Mouse (Mus musculus): ENCODE measurements around the gene Ankrd55. TPM values are rescaled to one million over a fixed set of nuclear protein-coding genes. Genes with fewer than 3 reads are reported as not detected.

The Ankrd55 gene
- polyA plus RNA-seq, 1 experiment from 2014 or later, result 0.11 TPM

GRCm38 (mm10) chr13:112412824-112413223, 124.6 kb downstream of the Ankrd55 start:
- no peak overlapping the region for H3K4me3 ChIP-seq (ENCODE audit: low read depth, low read length)
- no peak overlapping the region for H3K9ac ChIP-seq (ENCODE audit: low read depth, low read length)
- H3K9me3 ChIP-seq (ENCODE audit: control insufficient read depth, low read length), result no peaks in the 10 kb centered on the region
- peaks cover 6% of the 10 kb centered on the region; the same call in 1 of the 2 replicates for H3K4me1 ChIP-seq (replicated peaks; ENCODE audit: control insufficient read depth, insufficient read depth, low read length)
- H3K36me3 ChIP-seq (ENCODE audit: control insufficient read depth, insufficient read depth, low read length), result no peaks in the 10 kb centered on the region
- DNase-seq (ENCODE audit: low spot score), result no peak
- H3K27me3 ChIP-seq (replicated peaks; ENCODE audit: control insufficient read depth, insufficient read depth, low read length), result no peaks in the 10 kb centered on the region
- ATAC-seq (replicated peaks; ENCODE audit: low FRiP score), result no peak
- no peak overlapping the region for H3K27ac ChIP-seq (ENCODE audit: low read depth, low read length)
- 80% methylated on average over 5 of the region's 5 CpGs for WGBS
- H3K4me2 ChIP-seq, result no peak overlapping the region

GRCm38 (mm10) chr13:112413611-112414010, 125.4 kb downstream of the Ankrd55 start:
- DNase-seq (ENCODE audit: low spot score) (no peak), ATAC-seq (replicated peaks; ENCODE audit: low FRiP score) (no peak)
- Histone ChIP-seq H3K27me3 (replicated peaks; ENCODE audit: control insufficient read depth, insufficient read depth, low read length) (no peaks in the 10 kb centered on the region), H3K9me3 (ENCODE audit: control insufficient read depth, low read length) (no peaks in the 10 kb centered on the region), H3K9ac (ENCODE audit: low read depth, low read length) (no peak overlapping the region), H3K4me3 (ENCODE audit: low read depth, low read length) (no peak overlapping the region), H3K27ac (ENCODE audit: low read depth, low read length) (no peak overlapping the region), H3K4me1 (replicated peaks; ENCODE audit: control insufficient read depth, insufficient read depth, low read length) (peaks cover 9% of the 10 kb centered on the region), H3K4me2 (no peak overlapping the region), H3K36me3 (ENCODE audit: control insufficient read depth, insufficient read depth, low read length) (no peaks in the 10 kb centered on the region)
- 81% methylated on average over 8 of the region's 8 CpGs for WGBS

GRCm38 (mm10) chr13:112415896-112416295, 127.6 kb downstream of the Ankrd55 start:
- Histone ChIP-seq H3K4me2 (no peak overlapping the region), H3K4me3 (ENCODE audit: low read depth, low read length) (no peak overlapping the region), H3K27ac (ENCODE audit: low read depth, low read length) (no peak overlapping the region), H3K4me1 (replicated peaks; ENCODE audit: control insufficient read depth, insufficient read depth, low read length) (peaks cover 13% of the 10 kb centered on the region), H3K27me3 (replicated peaks; ENCODE audit: control insufficient read depth, insufficient read depth, low read length) (no peaks in the 10 kb centered on the region), H3K9ac (ENCODE audit: low read depth, low read length) (no peak overlapping the region), H3K36me3 (ENCODE audit: control insufficient read depth, insufficient read depth, low read length) (no peaks in the 10 kb centered on the region), H3K9me3 (ENCODE audit: control insufficient read depth, low read length) (no peaks in the 10 kb centered on the region)
- ATAC-seq (replicated peaks; ENCODE audit: low FRiP score) (no peak), DNase-seq (ENCODE audit: low spot score) (no peak)
- WGBS, result 74% methylated on average over 6 of the region's 6 CpGs

DNA sequence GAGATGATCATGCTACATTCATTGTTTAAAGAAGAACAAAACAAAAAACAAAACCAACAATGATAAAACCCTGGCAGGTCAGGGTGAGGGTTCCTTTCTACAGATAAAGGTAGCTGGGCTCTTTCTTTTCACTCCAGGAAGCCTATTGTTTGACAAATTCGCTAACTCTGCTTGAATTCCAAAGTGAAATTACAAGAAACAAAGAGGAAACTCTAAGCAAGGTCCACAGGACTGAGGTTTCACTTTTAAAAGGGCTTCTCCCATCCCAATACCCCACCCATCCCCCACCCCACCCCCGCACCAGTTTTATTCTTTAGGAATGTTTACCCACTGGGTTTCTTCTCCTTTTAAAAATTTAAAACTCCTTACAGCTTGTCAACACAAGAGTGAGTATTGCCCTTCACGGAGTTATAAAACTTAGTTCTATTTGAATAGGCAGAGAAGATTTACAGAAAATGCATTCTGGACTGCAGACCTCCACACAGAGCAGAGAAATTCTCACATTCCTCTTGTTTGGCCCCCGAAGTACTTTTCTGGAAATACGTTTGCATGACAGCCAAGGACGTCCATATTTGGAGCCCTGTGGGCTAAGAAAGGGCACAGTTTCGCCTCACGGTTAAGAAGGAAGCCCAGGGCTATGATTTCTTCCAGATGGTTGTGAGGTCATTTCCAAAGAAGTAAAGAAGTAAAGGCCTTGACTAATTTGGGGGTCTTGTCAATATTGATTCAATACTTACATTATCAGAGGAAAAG, 128.3 kb downstream of the Ankrd55 start:
- no peaks in the 10 kb centered on the region for H3K27me3 ChIP-seq (replicated peaks; ENCODE audit: control insufficient read depth, insufficient read depth, low read length)
- no peak overlapping the region for H3K4me3 ChIP-seq (ENCODE audit: low read depth, low read length)
- H3K4me2 ChIP-seq, result peak overlapping the region; percentile 42; the same call in 1 of the 2 replicates
- no peak overlapping the region for H3K27ac ChIP-seq (ENCODE audit: low read depth, low read length)
- peaks cover 13% of the 10 kb centered on the region for H3K4me1 ChIP-seq (replicated peaks; ENCODE audit: control insufficient read depth, insufficient read depth, low read length)
- ATAC-seq (replicated peaks; ENCODE audit: low FRiP score) (no peak), DNase-seq (ENCODE audit: low spot score) (no peak)
- H3K36me3 ChIP-seq (ENCODE audit: control insufficient read depth, insufficient read depth, low read length), result no peaks in the 10 kb centered on the region
- no peaks in the 10 kb centered on the region for H3K9me3 ChIP-seq (ENCODE audit: control insufficient read depth, low read length)
- H3K9ac ChIP-seq (ENCODE audit: low read depth, low read length), result no peak overlapping the region
- WGBS, result 24% methylated on average over 8 of the region's 8 CpGs

DNA sequence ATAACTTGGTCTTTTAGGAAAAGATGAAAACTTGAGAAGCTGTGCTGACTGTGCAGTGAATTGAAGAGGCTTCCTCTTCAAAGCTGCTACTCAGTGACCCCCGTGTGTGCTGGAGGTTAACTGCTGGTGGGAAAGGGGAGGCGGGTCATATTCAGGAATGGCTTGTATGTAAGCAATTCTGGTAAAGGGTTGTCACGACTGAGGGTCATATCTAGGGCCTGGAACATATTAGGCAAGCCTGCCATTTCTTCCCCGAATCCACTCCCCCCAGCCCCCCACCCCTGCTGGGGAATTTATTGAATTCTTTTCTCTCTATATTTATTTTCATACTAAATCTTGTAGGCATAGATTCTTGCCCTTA, 128.9 kb downstream of the Ankrd55 start:
- no peak overlapping the region for H3K4me2 ChIP-seq
- DNase-seq (ENCODE audit: low spot score), result no peak
- H3K36me3 ChIP-seq (ENCODE audit: control insufficient read depth, insufficient read depth, low read length), result no peaks in the 10 kb centered on the region
- no peaks in the 10 kb centered on the region for H3K9me3 ChIP-seq (ENCODE audit: control insufficient read depth, low read length)
- H3K27ac ChIP-seq (ENCODE audit: low read depth, low read length), result 0 out of 2 replicates have a peak overlapping the region, but pooled peaks have one; percentile 21
- H3K4me1 ChIP-seq (replicated peaks; ENCODE audit: control insufficient read depth, insufficient read depth, low read length), result peaks cover 13% of the 10 kb centered on the region
- H3K4me3 ChIP-seq (ENCODE audit: low read depth, low read length), result no peak overlapping the region
- ATAC-seq (replicated peaks; ENCODE audit: low FRiP score), result no peak
- no peak overlapping the region for H3K9ac ChIP-seq (ENCODE audit: low read depth, low read length)
- no peaks in the 10 kb centered on the region for H3K27me3 ChIP-seq (replicated peaks; ENCODE audit: control insufficient read depth, insufficient read depth, low read length)
- WGBS, result 39% methylated on average over 4 of the region's 4 CpGs

GRCm38 (mm10) chr13:112417861-112418423, 129.7 kb downstream of the Ankrd55 start:
- no peak for DNase-seq (ENCODE audit: low spot score)
- ATAC-seq (replicated peaks; ENCODE audit: low FRiP score), result peak; percentile 58
- Histone ChIP-seq H3K9ac (ENCODE audit: low read depth, low read length) (no peak overlapping the region), H3K4me3 (ENCODE audit: low read depth, low read length) (no peak overlapping the region), H3K36me3 (ENCODE audit: control insufficient read depth, insufficient read depth, low read length) (no peaks in the 10 kb centered on the region), H3K27me3 (replicated peaks; ENCODE audit: control insufficient read depth, insufficient read depth, low read length) (no peaks in the 10 kb centered on the region), H3K27ac (ENCODE audit: low read depth, low read length) (no peak overlapping the region), H3K4me1 (replicated peaks; ENCODE audit: control insufficient read depth, insufficient read depth, low read length) (peaks cover 13% of the 10 kb centered on the region), H3K4me2 (no peak overlapping the region), H3K9me3 (ENCODE audit: control insufficient read depth, low read length) (no peaks in the 10 kb centered on the region)
- 46% methylated on average over 2 of the region's 2 CpGs for WGBS

- DNase-seq (ENCODE audit: low spot score) (no peak), ATAC-seq (replicated peaks; ENCODE audit: low FRiP score) (no peak)
- Histone ChIP-seq H3K4me1 (replicated peaks; ENCODE audit: control insufficient read depth, insufficient read depth, low read length) (peaks cover 13% of the 10 kb centered on the region), H3K27me3 (replicated peaks; ENCODE audit: control insufficient read depth, insufficient read depth, low read length) (no peaks in the 10 kb centered on the region), H3K4me3 (ENCODE audit: low read depth, low read length) (no peak overlapping the region), H3K27ac (ENCODE audit: low read depth, low read length) (no peak overlapping the region), H3K9me3 (ENCODE audit: control insufficient read depth, low read length) (no peaks in the 10 kb centered on the region), H3K4me2 (no peak overlapping the region), H3K36me3 (ENCODE audit: control insufficient read depth, insufficient read depth, low read length) (no peaks in the 10 kb centered on the region), H3K9ac (ENCODE audit: low read depth, low read length) (no peak overlapping the region)
- WGBS, result 87% methylated on average over 4 of the region's 4 CpGs
Measured at GRCm38 (mm10) chr13:112418595-112418994, 130.3 kb downstream of the Ankrd55 start.

- no peaks in the 10 kb centered on the region for H3K36me3 ChIP-seq (ENCODE audit: control insufficient read depth, insufficient read depth, low read length)
- DNase-seq (ENCODE audit: low spot score) (no peak), ATAC-seq (replicated peaks; ENCODE audit: low FRiP score) (no peak)
- H3K4me3 ChIP-seq (ENCODE audit: low read depth, low read length), result no peak overlapping the region
- H3K27ac ChIP-seq (ENCODE audit: low read depth, low read length), result no peak overlapping the region
- no peaks in the 10 kb centered on the region for H3K9me3 ChIP-seq (ENCODE audit: control insufficient read depth, low read length)
- no peak overlapping the region for H3K4me2 ChIP-seq
- H3K9ac ChIP-seq (ENCODE audit: low read depth, low read length), result no peak overlapping the region
- 85% methylated on average over 2 of the region's 2 CpGs for WGBS
- H3K4me1 ChIP-seq (replicated peaks; ENCODE audit: control insufficient read depth, insufficient read depth, low read length), result no peaks in the 10 kb centered on the region; the same call in 1 of the 2 replicates
- H3K27me3 ChIP-seq (replicated peaks; ENCODE audit: control insufficient read depth, insufficient read depth, low read length), result no peaks in the 10 kb centered on the region
Measured at GRCm38 (mm10) chr13:112424212-112424611, 136.0 kb downstream of the Ankrd55 start.

DNA sequence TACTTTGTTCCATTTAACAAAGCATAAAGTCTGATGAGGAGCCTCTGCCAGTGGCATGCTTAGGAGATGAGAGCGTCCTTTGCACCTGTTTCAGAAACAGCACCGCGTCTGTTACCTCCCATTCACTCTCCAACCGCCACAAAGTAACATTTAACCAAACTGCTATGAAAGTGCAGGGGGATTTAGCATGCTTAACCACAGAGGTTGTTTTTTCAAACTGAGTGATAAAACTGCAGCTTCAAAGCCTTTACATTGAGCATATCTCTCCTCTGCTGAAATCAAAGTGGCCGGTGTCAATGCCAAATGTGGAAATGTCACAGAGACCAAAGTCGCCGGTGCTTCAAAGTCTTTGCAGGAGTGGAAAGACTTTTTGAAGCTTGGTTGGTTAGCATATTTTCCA, 136.4 kb downstream of the Ankrd55 start:
- H3K27ac ChIP-seq (ENCODE audit: low read depth, low read length), result no peak overlapping the region
- 74% methylated on average over 7 of the region's 7 CpGs for WGBS
- no peak overlapping the region for H3K4me3 ChIP-seq (ENCODE audit: low read depth, low read length)
- H3K4me2 ChIP-seq, result no peak overlapping the region
- no peaks in the 10 kb centered on the region for H3K9me3 ChIP-seq (ENCODE audit: control insufficient read depth, low read length)
- no peak for DNase-seq (ENCODE audit: low spot score)
- H3K36me3 ChIP-seq (ENCODE audit: control insufficient read depth, insufficient read depth, low read length), result no peaks in the 10 kb centered on the region
- H3K9ac ChIP-seq (ENCODE audit: low read depth, low read length), result no peak overlapping the region
- no peaks in the 10 kb centered on the region; the same call in 1 of the 2 replicates for H3K4me1 ChIP-seq (replicated peaks; ENCODE audit: control insufficient read depth, insufficient read depth, low read length)
- ATAC-seq (replicated peaks; ENCODE audit: low FRiP score), result no peak
- H3K27me3 ChIP-seq (replicated peaks; ENCODE audit: control insufficient read depth, insufficient read depth, low read length), result no peaks in the 10 kb centered on the region

Data from liver, embryonic 11.5 days (tissue).